8 mouse cellular contexts compared by ENCODE assay signal in genomic region chr9:110880772-110881171, GRCm38 (mm10). TPM values are rescaled to one million over a fixed set of nuclear protein-coding genes. Genes with fewer than 3 reads are reported as not detected.
DNase-seq lines count a peak whose midpoint lies in the region; ATAC-seq and TF ChIP-seq lines count a peak whose summit lies in the region.

No protein-coding gene starts in this region.

- H3K4me2 ChIP-seq in hindbrain, embryonic 12.5 days (replicated peaks), result peak overlapping the region; percentile 89
- H3K4me2 ChIP-seq in liver, embryonic 12.5 days, result peak overlapping the region; percentile 63
- H3K4me2 ChIP-seq in neural tube, embryonic 13.5 days, result peak overlapping the region; percentile 83

- no peak for TF ChIP-seq CTCF in Patski (IDR thresholded peaks at IDR 0.05)

- DNase-seq in 3T3-L1 (ENCODE audit: low read depth, low spot score), result peak; percentile 51
- DNase-seq in Patski (ENCODE audit: low read depth, low spot score), result no peak
- no peak for DNase-seq in thymus, postnatal 10 days (ENCODE audit: low spot score in 2 of 2)
- no peak for DNase-seq in layer of hippocampus, postnatal 10 days (ENCODE audit: low spot score in 2 of 2)

- H3K9me3 ChIP-seq in hindbrain, embryonic 12.5 days (replicated peaks), result no peaks in the 10 kb centered on the region
- H3K9me3 ChIP-seq in liver, embryonic 12.5 days (replicated peaks), result no peaks in the 10 kb centered on the region
- no peaks in the 10 kb centered on the region for H3K9me3 ChIP-seq in neural tube, embryonic 13.5 days

- CTCF ChIA-PET in Patski (lab: Charles Lee), result interaction anchor here (0.7 to 1.3 kb wide), 2 partner anchors 10 to 99 kb away, joined by 3 to 4 read pairs; no protein-coding TSS in a partner anchor

- in situ Hi-C loops in Patski (cut with MboI; ENCODE audit: low pct_unique_long_range_greater_than_20kb), result no loop called here

- H3K36me3 ChIP-seq in hindbrain, embryonic 12.5 days, result no peaks in the 10 kb centered on the region
- H3K36me3 ChIP-seq in liver, embryonic 12.5 days, result no peaks in the 10 kb centered on the region
- H3K36me3 ChIP-seq in neural tube, embryonic 13.5 days, result no peaks in the 10 kb centered on the region

- POLR2A ChIA-PET in Patski (lab: Charles Lee), result interaction anchor here (1.0 kb wide), 3 partner anchors 10 to 99 kb away, joined by 3 to 4 read pairs (median 3); no protein-coding TSS in a partner anchor

- H3K27me3 ChIP-seq in Patski, result no peaks in the 10 kb centered on the region
- peaks cover 59% of the 10 kb centered on the region for H3K27me3 ChIP-seq in hindbrain, embryonic 12.5 days
- H3K27me3 ChIP-seq in liver, embryonic 12.5 days (replicated peaks), result peaks cover 48% of the 10 kb centered on the region
- H3K27me3 ChIP-seq in neural tube, embryonic 13.5 days, result peaks cover 58% of the 10 kb centered on the region

- peak; percentile 68 for ATAC-seq in Patski
- ATAC-seq in hindbrain, embryonic 12.5 days (ENCODE audit: low FRiP score), result no peak
- no peak for ATAC-seq in liver, embryonic 12.5 days
- ATAC-seq in neural tube, embryonic 13.5 days (ENCODE audit: low read depth), result no peak
- no peak for ATAC-seq in erythroid progenitor cell, adult 5-6 weeks (replicated peaks; ENCODE audit: low FRiP score, poor library complexity, severe bottlenecking)

- H3K4me3 ChIP-seq in hindbrain, embryonic 12.5 days, result peak overlapping the region; percentile 51
- H3K4me3 ChIP-seq in liver, embryonic 12.5 days, result peak overlapping the region; percentile 55
- peak overlapping the region; percentile 48 for H3K4me3 ChIP-seq in neural tube, embryonic 13.5 days

- H3K4me1 ChIP-seq in hindbrain, embryonic 12.5 days, result peaks cover 15% of the 10 kb centered on the region
- H3K4me1 ChIP-seq in liver, embryonic 12.5 days, result peaks cover 8% of the 10 kb centered on the region; the same call in 1 of the 2 replicates
- H3K4me1 ChIP-seq in neural tube, embryonic 13.5 days (replicated peaks), result peaks cover 17% of the 10 kb centered on the region

- peak overlapping the region; percentile 56; the same call in 1 of the 2 replicates for H3K9ac ChIP-seq in hindbrain, embryonic 12.5 days
- no peak overlapping the region for H3K9ac ChIP-seq in liver, embryonic 12.5 days
- H3K9ac ChIP-seq in neural tube, embryonic 13.5 days, result no peak overlapping the region

- no peak overlapping the region for H3K27ac ChIP-seq in hindbrain, embryonic 12.5 days
- no peak overlapping the region for H3K27ac ChIP-seq in liver, embryonic 12.5 days
- no peak overlapping the region for H3K27ac ChIP-seq in neural tube, embryonic 13.5 days (replicated peaks)

- WGBS in hindbrain, embryonic 12.5 days, result 84% methylated on average over 4 of the region's 4 CpGs
- 53% methylated on average over 4 of the region's 4 CpGs for WGBS in liver, embryonic 12.5 days (ENCODE audit: insufficient replicate concordance)
- WGBS in neural tube, embryonic 13.5 days, result 69% methylated on average over 4 of the region's 4 CpGs

RNA-seq across cellular contexts. Expression of gene Tmie, which starts 0.9 kb away (rescaled TPM):
- polyA plus RNA-seq in Patski (2021), result 5.1 TPM
- polyA plus RNA-seq in hindbrain, embryonic 12.5 days (2016; fragmentation: Nextera tagmentation; extraction: Ambion mirVana), result 1.1 and 1.2 TPM in 2 replicates
- polyA plus RNA-seq in liver, embryonic 12.5 days (2016; fragmentation: Nextera tagmentation; extraction: Ambion mirVana), result 1.4 and 1.6 TPM in 2 replicates
- 1.7 and 1.8 TPM in 2 replicates for polyA plus RNA-seq in neural tube, embryonic 13.5 days (2015; fragmentation: Nextera tagmentation; extraction: Ambion mirVana)
- total RNA-seq in erythroid progenitor cell, adult 5-6 weeks (2015; ENCODE audit: low replicate concordance), result not detected in 2 replicates
- not detected in 2 replicates for total RNA-seq in erythroid progenitor cell, adult 5-6 weeks (2017; ENCODE audit: low replicate concordance)
- total RNA-seq in layer of hippocampus, postnatal 10 days (2021), result 1 to 10 TPM; 1.7 to 1.8 TPM

RNA-seq across cellular contexts. Expression of gene Als2cl, which starts 1.1 kb away (rescaled TPM):
- 69.4 TPM for polyA plus RNA-seq in Patski (2021)
- polyA plus RNA-seq in hindbrain, embryonic 12.5 days (2016; fragmentation: Nextera tagmentation; extraction: Ambion mirVana), result 1.5 and 1.9 TPM in 2 replicates
- polyA plus RNA-seq in liver, embryonic 12.5 days (2016; fragmentation: Nextera tagmentation; extraction: Ambion mirVana), result 2.4 and 3.2 TPM in 2 replicates
- polyA plus RNA-seq in neural tube, embryonic 13.5 days (2015; fragmentation: Nextera tagmentation; extraction: Ambion mirVana), result 1.2 TPM in 2 replicates
- 0.36 TPM in 1 of 2 replicates, not detected in the other for total RNA-seq in erythroid progenitor cell, adult 5-6 weeks (2015; ENCODE audit: low replicate concordance)
- 0.26 TPM in 1 of 2 replicates, not detected in the other for total RNA-seq in erythroid progenitor cell, adult 5-6 weeks (2017; ENCODE audit: low replicate concordance)
- total RNA-seq in layer of hippocampus, postnatal 10 days (2021), result 10 to 100 TPM; 11.6 to 15.4 TPM

RNA-seq across cellular contexts. Expression of gene Prss50, which starts 23.0 kb away (rescaled TPM):
- polyA plus RNA-seq in Patski (2021), result 0.13 TPM
- 0.26 TPM in 1 of 2 replicates, not detected in the other for polyA plus RNA-seq in hindbrain, embryonic 12.5 days (2016; fragmentation: Nextera tagmentation; extraction: Ambion mirVana)
- polyA plus RNA-seq in liver, embryonic 12.5 days (2016; fragmentation: Nextera tagmentation; extraction: Ambion mirVana), result 27.5 and 30.9 TPM in 2 replicates
- 0.22 TPM in 1 of 2 replicates, not detected in the other for polyA plus RNA-seq in neural tube, embryonic 13.5 days (2015; fragmentation: Nextera tagmentation; extraction: Ambion mirVana)
- not detected in 2 replicates for total RNA-seq in erythroid progenitor cell, adult 5-6 weeks (2015; ENCODE audit: low replicate concordance)
- not detected in 2 replicates for total RNA-seq in erythroid progenitor cell, adult 5-6 weeks (2017; ENCODE audit: low replicate concordance)
- under 1 TPM; 0.31 to 0.41 TPM for total RNA-seq in layer of hippocampus, postnatal 10 days (2021)

RNA-seq across cellular contexts. Expression of gene Fam240a, which starts 35.9 kb away (rescaled TPM):
- not detected for polyA plus RNA-seq in Patski (2021)
- polyA plus RNA-seq in hindbrain, embryonic 12.5 days (2016; fragmentation: Nextera tagmentation; extraction: Ambion mirVana), result not detected in 2 replicates
- polyA plus RNA-seq in liver, embryonic 12.5 days (2016; fragmentation: Nextera tagmentation; extraction: Ambion mirVana), result not detected in 2 replicates
- polyA plus RNA-seq in neural tube, embryonic 13.5 days (2015; fragmentation: Nextera tagmentation; extraction: Ambion mirVana), result not detected in 2 replicates
- not detected in 2 replicates for total RNA-seq in erythroid progenitor cell, adult 5-6 weeks (2015; ENCODE audit: low replicate concordance)
- not detected in 2 replicates for total RNA-seq in erythroid progenitor cell, adult 5-6 weeks (2017; ENCODE audit: low replicate concordance)
- not detected for total RNA-seq in layer of hippocampus, postnatal 10 days (2021)

RNA-seq across cellular contexts. Expression of gene Prss46, which starts 36.5 kb away (rescaled TPM):
- 2.4 TPM for polyA plus RNA-seq in Patski (2021)
- not detected in 2 replicates for polyA plus RNA-seq in hindbrain, embryonic 12.5 days (2016; fragmentation: Nextera tagmentation; extraction: Ambion mirVana)
- polyA plus RNA-seq in liver, embryonic 12.5 days (2016; fragmentation: Nextera tagmentation; extraction: Ambion mirVana), result not detected in 2 replicates
- polyA plus RNA-seq in neural tube, embryonic 13.5 days (2015; fragmentation: Nextera tagmentation; extraction: Ambion mirVana), result not detected in 2 replicates
- not detected in 2 replicates for total RNA-seq in erythroid progenitor cell, adult 5-6 weeks (2015; ENCODE audit: low replicate concordance)
- not detected in 2 replicates for total RNA-seq in erythroid progenitor cell, adult 5-6 weeks (2017; ENCODE audit: low replicate concordance)
- total RNA-seq in layer of hippocampus, postnatal 10 days (2021), result under 1 TPM in 1 of 2 experiments, not detected in 1; 0.39 TPM

Comparison
In these comparisons a context has a peak if more than half of its experiments do, and no peak if none do; other contexts are left out.
1. RNA of gene Als2cl, which starts 1.1 kb away (polyA plus RNA-seq): 69.4 TPM in Patski (single experiment); 2.4 to 3.2 TPM in liver, embryonic 12.5 days, 1.5 to 1.9 TPM in hindbrain, embryonic 12.5 days and 1.2 TPM in neural tube, embryonic 13.5 days; every median in the first group is over 10 times any median in the second.
2. RNA of gene Prss50, which starts 23.0 kb away (polyA plus RNA-seq): 27.5 to 30.9 TPM in liver, embryonic 12.5 days; 0.22 TPM in neural tube, embryonic 13.5 days, 0.13 TPM in Patski (single experiment) and 0.26 TPM in hindbrain, embryonic 12.5 days; every median in the first group is over 10 times any median in the second.
3. Peak in every context shown above with its lines, with median percentiles within 50 percentile points of each other: H3K4me2 ChIP-seq and H3K4me3 ChIP-seq.